Mouse (Mus musculus): ENCODE measurements around the gene Rbfox3. TPM values are rescaled to one million over a fixed set of nuclear protein-coding genes. Genes with fewer than 3 reads are reported as not detected.

Gene Rbfox3
- polyA plus RNA-seq, 1 experiment from 2014 or later = 0.79 TPM

- 54% methylated on average over 10 of the region's 10 CpGs for WGBS
- 0 out of 2 replicates have a peak, but pooled peaks have one; percentile 40 for ATAC-seq (replicated peaks; ENCODE audit: low FRiP score)
- no peak overlapping the region for H3K27ac ChIP-seq
- no peaks in the 10 kb centered on the region for H3K9me3 ChIP-seq (replicated peaks)
- H3K9ac ChIP-seq = no peak overlapping the region
- H3K27me3 ChIP-seq = no peaks in the 10 kb centered on the region
- no peak overlapping the region for H3K4me3 ChIP-seq (replicated peaks)
- H3K4me1 ChIP-seq = no peaks in the 10 kb centered on the region
- H3K4me2 ChIP-seq = no peak overlapping the region
- no peaks in the 10 kb centered on the region for H3K36me3 ChIP-seq
These were observed 78.5 kb downstream of the Rbfox3 start for GRCm38 (mm10) chr11:118832793-118833481.

- Histone ChIP-seq H3K27ac (no peak overlapping the region), H3K4me1 (no peaks in the 10 kb centered on the region), H3K9me3 (replicated peaks) (no peaks in the 10 kb centered on the region), H3K36me3 (no peaks in the 10 kb centered on the region), H3K27me3 (no peaks in the 10 kb centered on the region), H3K9ac (no peak overlapping the region), H3K4me2 (no peak overlapping the region), H3K4me3 (replicated peaks) (no peak overlapping the region)
- 62% methylated on average over 7 of the region's 7 CpGs for WGBS
- ATAC-seq (replicated peaks; ENCODE audit: low FRiP score) = no peak
These were observed 79.7 kb downstream of the Rbfox3 start for GRCm38 (mm10) chr11:118831730-118832129.

DNA sequence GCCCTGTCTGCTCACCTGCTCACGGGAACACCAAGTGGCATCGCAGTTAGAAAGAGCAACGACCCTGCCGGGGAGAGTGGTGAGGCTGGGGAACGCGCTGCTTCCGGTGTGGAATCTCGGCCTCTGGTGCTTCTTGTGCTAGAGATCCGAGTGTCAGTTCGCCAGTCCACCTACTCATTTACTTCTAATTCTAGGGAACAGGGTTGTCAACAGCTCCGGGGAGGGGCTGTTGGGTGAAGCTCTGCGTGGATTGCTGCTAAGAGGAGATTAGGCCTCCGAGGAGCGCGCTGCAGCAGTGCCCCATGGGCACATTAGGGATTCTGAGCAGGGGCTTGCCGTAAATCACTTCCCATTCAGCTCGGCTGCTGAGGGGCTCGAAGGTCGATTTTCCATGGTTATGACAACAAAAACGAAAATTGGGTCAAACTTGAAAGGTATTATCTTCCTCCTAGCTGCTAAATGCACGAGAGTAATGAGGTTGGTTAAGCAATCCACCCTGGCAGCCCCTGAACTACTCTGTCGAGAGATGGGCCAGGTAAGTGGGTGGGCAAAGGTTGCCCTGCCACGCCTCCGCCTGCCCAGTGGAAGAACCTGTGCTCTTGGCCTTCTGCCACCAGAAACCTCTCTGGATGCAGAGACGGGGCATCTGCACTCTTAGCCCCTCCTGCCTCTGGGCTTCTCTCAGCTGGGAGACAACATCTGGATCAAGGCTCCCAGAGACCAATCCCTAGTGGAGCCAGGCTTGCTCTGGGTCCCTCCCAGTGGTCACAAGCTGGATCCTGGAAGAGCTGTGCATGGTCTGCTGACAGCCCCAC is 85.9 kb downstream of the Rbfox3 start:
- 54% methylated on average over 25 of the region's 25 CpGs for WGBS
- no peak for ATAC-seq (replicated peaks; ENCODE audit: low FRiP score)

DNA sequence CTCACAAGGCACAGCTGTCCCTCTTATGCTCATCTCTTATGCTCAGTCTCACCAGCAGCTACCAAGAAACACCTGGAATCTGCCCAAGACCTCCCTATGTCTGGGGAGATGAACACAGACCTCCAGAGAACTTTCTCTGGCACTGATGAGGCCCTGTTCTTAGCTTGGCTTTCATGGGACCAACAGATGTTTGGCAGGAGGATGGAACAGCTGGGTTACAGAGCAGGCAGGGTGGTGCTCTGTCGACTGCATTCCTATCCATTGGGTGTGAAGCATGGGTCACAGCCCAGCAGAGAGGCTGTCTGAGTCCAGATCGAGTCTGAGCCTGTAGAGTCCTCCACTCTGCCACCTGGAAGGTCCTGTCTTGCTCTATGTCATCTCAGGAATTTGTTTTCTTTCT is 90.0 kb downstream of the Rbfox3 start:
- H3K27ac ChIP-seq = no peak overlapping the region
- no peak overlapping the region for H3K9ac ChIP-seq
- no peak for ATAC-seq (replicated peaks; ENCODE audit: low FRiP score)
- H3K4me3 ChIP-seq (replicated peaks) = no peak overlapping the region
- H3K4me2 ChIP-seq = no peak overlapping the region
- H3K4me1 ChIP-seq = 0 out of 2 replicates have a peak, but pooled peaks cover 4% of the 10 kb centered on the region
- H3K9me3 ChIP-seq (replicated peaks) = no peaks in the 10 kb centered on the region
- no peaks in the 10 kb centered on the region for H3K36me3 ChIP-seq
- WGBS = 36% methylated on average over 2 of the region's 2 CpGs
- H3K27me3 ChIP-seq = no peaks in the 10 kb centered on the region

More for the DNA sequence above, 85.9 kb downstream of the Rbfox3 start:
- no peak overlapping the region for H3K9ac ChIP-seq
- H3K27me3 ChIP-seq = no peaks in the 10 kb centered on the region
- no peaks in the 10 kb centered on the region for H3K36me3 ChIP-seq
- H3K4me3 ChIP-seq (replicated peaks) = no peak overlapping the region
- H3K9me3 ChIP-seq (replicated peaks) = no peaks in the 10 kb centered on the region
- H3K27ac ChIP-seq = no peak overlapping the region
- H3K4me2 ChIP-seq = no peak overlapping the region
- H3K4me1 ChIP-seq = 0 out of 2 replicates have a peak, but pooled peaks cover 4% of the 10 kb centered on the region

- Histone ChIP-seq H3K4me3 (replicated peaks) (no peak overlapping the region), H3K4me2 (no peak overlapping the region), H3K9ac (no peak overlapping the region), H3K27me3 (0 out of 2 replicates have a peak, but pooled peaks cover 6% of the 10 kb centered on the region), H3K9me3 (replicated peaks) (no peaks in the 10 kb centered on the region), H3K27ac (no peak overlapping the region), H3K4me1 (peaks cover 14% of the 10 kb centered on the region; the same call in 1 of the 2 replicates), H3K36me3 (no peaks in the 10 kb centered on the region)
- WGBS = 90% methylated on average over 8 of the region's 8 CpGs
- no peak for ATAC-seq (replicated peaks; ENCODE audit: low FRiP score)
These were observed 92.9 kb downstream of the Rbfox3 start for GRCm38 (mm10) chr11:118818528-118818927.

DNA sequence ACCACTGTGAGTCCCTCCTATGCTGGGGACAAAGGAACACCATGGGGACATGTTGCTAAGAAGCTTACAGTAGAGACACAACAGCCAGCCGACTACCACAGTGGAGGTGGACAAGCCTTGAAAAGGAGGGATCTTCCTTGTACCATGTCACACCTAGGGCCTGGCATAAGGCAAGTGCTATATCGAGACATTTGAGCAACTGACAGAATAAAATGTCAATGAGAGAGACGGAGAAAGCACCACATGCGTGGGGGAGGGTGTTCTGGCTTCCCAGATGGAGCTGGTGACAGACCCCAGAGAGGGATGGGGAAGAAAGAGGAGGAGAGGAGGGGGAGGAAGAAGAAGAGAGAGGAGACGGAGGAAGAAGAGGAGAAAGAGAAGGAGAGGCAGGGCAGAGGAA is 96.3 kb downstream of the Rbfox3 start:
- 55% methylated on average over 5 of the region's 5 CpGs for WGBS
- H3K27me3 ChIP-seq = 0 out of 2 replicates have a peak, but pooled peaks cover 6% of the 10 kb centered on the region
- H3K9me3 ChIP-seq (replicated peaks) = no peaks in the 10 kb centered on the region
- H3K27ac ChIP-seq = no peak overlapping the region
- H3K4me3 ChIP-seq (replicated peaks) = no peak overlapping the region
- no peak overlapping the region for H3K9ac ChIP-seq
- no peak overlapping the region for H3K4me2 ChIP-seq
- no peaks in the 10 kb centered on the region for H3K36me3 ChIP-seq
- peaks cover 19% of the 10 kb centered on the region; the same call in 1 of the 2 replicates for H3K4me1 ChIP-seq
- no peak for ATAC-seq (replicated peaks; ENCODE audit: low FRiP score)

GRCm38 (mm10) chr11:118813942-118814341 is 97.5 kb downstream of the Rbfox3 start:
- peaks cover 19% of the 10 kb centered on the region; the same call in 1 of the 2 replicates for H3K4me1 ChIP-seq
- no peak overlapping the region for H3K27ac ChIP-seq
- H3K27me3 ChIP-seq = 0 out of 2 replicates have a peak, but pooled peaks cover 6% of the 10 kb centered on the region
- no peaks in the 10 kb centered on the region for H3K36me3 ChIP-seq
- no peak overlapping the region for H3K4me2 ChIP-seq
- ATAC-seq (replicated peaks; ENCODE audit: low FRiP score) = no peak
- H3K4me3 ChIP-seq (replicated peaks) = no peak overlapping the region
- H3K9me3 ChIP-seq (replicated peaks) = no peaks in the 10 kb centered on the region
- H3K9ac ChIP-seq = no peak overlapping the region
- whole genome bisulfite sequencing = 17% methylated on average over 11 of the region's 11 CpGs

- ATAC-seq (replicated peaks; ENCODE audit: low FRiP score) = no peak
- Histone ChIP-seq H3K4me2 (no peak overlapping the region), H3K27ac (no peak overlapping the region), H3K9ac (no peak overlapping the region), H3K4me3 (replicated peaks) (no peak overlapping the region), H3K27me3 (0 out of 2 replicates have a peak, but pooled peaks cover 6% of the 10 kb centered on the region), H3K9me3 (replicated peaks) (no peaks in the 10 kb centered on the region), H3K4me1 (peaks cover 24% of the 10 kb centered on the region), H3K36me3 (no peaks in the 10 kb centered on the region)
- WGBS = 91% methylated on average over 7 of the region's 7 CpGs
These were observed 100.0 kb downstream of the Rbfox3 start for GRCm38 (mm10) chr11:118811404-118811803.

DNA sequence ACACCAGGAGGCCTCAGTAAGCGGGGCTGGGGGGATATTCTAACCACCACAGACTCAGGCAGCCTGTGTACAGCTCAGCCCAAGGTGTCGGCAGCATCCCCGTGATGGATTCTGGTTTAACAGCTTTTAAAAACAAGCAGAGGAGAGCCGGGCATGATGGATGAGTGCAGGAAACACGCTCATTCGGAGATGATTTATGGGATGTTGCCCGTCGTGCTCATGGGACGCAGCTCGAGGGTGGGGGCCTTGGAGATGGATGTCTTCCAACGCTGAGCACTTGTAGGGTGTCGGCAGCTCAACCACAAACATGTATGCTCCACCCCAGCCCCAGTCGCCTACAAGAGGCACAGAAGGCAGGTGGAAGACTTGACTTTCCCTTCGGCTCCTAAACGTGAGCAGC is 103.9 kb downstream of the Rbfox3 start:
- no peaks in the 10 kb centered on the region for H3K9me3 ChIP-seq (replicated peaks)
- peaks cover 8% of the 10 kb centered on the region for H3K4me1 ChIP-seq
- H3K4me2 ChIP-seq = no peak overlapping the region
- WGBS = 15% methylated on average over 15 of the region's 15 CpGs
- no peak overlapping the region for H3K9ac ChIP-seq
- H3K27me3 ChIP-seq = no peaks in the 10 kb centered on the region
- H3K4me3 ChIP-seq (replicated peaks) = no peak overlapping the region
- no peaks in the 10 kb centered on the region for H3K36me3 ChIP-seq
- no peak for ATAC-seq (replicated peaks; ENCODE audit: low FRiP score)
- H3K27ac ChIP-seq = no peak overlapping the region

DNA sequence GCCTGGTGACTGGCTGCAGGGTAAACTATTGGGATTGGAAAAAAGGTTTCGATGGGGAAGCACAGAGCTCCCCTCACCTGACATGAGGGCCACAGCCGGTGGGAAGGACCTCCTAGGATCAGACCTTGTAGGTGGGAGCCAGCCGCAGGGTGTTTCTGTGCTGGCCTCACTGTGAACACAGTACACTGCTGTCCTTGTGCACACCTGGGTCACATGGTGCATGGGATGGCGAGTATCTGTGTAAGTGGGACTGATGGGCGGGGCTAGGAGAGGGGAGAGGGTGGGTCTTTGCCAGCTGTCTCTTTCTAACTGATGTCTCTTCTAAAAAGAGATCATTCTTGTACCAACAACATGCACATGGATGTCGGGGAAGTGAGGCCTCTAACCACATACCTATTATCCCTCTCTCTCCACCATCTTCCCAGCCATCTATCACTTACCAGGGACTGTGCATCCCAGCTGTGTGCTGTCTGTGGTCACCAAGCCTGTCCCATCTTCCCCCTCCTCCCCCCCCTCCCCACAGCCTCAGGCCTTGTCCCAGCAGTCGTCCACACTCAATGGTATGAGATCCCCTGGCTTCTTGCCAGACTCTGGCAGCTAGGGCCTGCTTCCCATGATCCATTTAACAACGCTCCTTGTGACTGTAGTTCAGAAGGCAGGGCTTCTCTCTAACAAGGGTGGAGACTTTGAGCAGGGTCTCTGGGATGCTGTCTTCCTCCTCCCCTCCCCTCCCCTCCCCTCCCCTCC is 116.4 kb downstream of the Rbfox3 start:
- Histone ChIP-seq H3K4me3 (replicated peaks) (no peak overlapping the region), H3K9ac (no peak overlapping the region), H3K27me3 (no peaks in the 10 kb centered on the region), H3K27ac (no peak overlapping the region), H3K36me3 (no peaks in the 10 kb centered on the region), H3K9me3 (replicated peaks) (no peaks in the 10 kb centered on the region), H3K4me2 (no peak overlapping the region), H3K4me1 (no peaks in the 10 kb centered on the region)
- ATAC-seq (replicated peaks; ENCODE audit: low FRiP score) = no peak
- whole genome bisulfite sequencing = 65% methylated on average over 8 of the region's 8 CpGs

DNA sequence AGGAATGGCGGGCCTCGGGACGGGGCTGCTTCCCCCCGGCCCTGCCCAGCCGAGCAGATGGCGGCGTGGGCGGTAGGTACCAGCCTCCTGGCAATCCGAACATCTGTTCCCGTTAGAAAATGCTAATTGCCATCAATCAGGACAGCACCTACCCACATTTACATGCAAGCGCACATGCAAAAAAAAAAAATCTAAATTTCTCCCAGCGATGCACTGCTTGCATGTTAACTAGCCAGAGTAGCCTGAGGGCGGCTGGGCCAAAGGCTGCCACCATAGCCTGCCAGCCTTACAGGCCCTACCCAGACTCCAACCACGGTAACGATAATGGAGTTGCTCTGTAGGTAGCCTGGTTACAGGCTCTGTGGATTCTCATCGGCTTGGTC is 117.8 kb downstream of the Rbfox3 start:
- H3K36me3 ChIP-seq = no peaks in the 10 kb centered on the region
- no peak overlapping the region for H3K4me3 ChIP-seq (replicated peaks)
- H3K27me3 ChIP-seq = no peaks in the 10 kb centered on the region
- H3K4me2 ChIP-seq = no peak overlapping the region
- H3K9ac ChIP-seq = no peak overlapping the region
- H3K27ac ChIP-seq = no peak overlapping the region
- ATAC-seq (replicated peaks; ENCODE audit: low FRiP score) = no peak
- no peaks in the 10 kb centered on the region for H3K9me3 ChIP-seq (replicated peaks)
- 72% methylated on average over 16 of the region's 16 CpGs for WGBS
- no peaks in the 10 kb centered on the region for H3K4me1 ChIP-seq

Measured in kidney, embryonic 15.5 days (tissue).